Mouse (Mus musculus) CD4-positive, CD25-positive, alpha-beta regulatory T cell, adult 2 months (primary cell): ENCODE results near the gene Atp8b4.
"Not testable (repeated sequence)": the region's sequence is repeated elsewhere in the genome, so short reads cannot be mapped to it uniquely, and the experiment has no call there.

Experiments used
- DNase-seq: peaks from one replicate; pipeline ENCODE4 v3.0.0-alpha.2; 2012; ENCODE audit warnings: low read depth, low spot score

The Atp8b4 gene

DNA sequence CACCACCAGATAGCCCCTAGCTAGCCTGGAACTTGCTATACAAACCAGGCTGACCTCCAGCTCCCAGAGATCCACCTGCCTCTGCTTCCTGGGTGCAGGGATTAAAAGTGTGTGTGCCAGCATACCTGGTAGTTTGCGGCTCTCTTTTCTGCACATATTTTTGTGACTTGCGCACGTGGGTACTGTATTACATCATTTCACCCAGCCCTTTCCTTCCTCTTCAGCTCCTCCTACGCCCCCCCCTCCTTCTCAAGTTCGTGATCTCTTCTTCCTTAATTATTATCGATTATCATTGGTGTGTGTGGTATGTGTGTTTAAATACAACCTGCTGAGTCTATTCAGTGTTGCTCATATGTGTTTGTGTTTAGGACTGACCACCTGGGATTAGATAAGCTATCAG lies at the start of gene Atp8b4:
Atp8b4 (minus strand) TSS at position 154 of the 400 bp plus-strand sequence.
- DNase-seq = peak; percentile 50

DNA sequence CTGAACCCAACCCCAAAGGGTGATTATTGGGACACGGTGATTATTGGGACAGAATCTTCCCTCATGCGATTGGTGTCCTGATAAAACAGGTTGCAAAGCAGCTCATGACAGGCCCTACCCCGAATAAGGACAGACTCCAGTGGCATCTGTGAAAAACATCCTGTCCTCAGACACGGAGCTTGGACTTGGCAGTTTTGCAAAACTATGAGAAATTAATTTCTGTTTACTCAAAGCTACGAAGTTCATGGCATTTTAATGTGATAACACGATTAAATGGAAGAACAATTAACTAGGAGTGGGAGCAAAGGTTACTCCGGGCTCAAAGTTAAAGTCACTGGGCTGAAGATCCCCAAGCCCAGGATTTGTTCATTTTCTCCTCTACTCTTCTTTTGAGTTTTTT lies 49.2 kb upstream of the Atp8b4 start:
- no peak for DNase-seq

GRCm38 (mm10) chr2:126546392-126546791 lies 45.9 kb upstream of the Atp8b4 start:
- DNase-seq = no peak

DNA sequence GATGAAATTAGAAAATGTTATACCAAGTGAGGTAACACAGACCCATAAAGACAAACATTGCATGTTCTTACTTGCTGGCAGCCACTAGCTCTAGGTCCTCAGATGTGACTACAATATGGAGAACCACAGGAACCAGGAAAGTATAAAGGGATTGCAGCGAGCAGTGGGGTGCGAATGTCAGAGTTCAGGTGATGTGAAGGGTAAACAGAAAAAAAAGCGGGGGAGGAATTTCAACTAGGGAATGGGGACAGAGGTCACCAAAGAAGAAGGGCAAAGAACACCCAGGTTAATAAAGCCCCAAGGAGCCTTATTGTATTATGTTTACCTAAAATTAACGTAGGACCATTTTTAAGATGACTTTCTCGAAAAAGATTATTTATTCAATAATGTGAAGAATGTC lies 44.8 kb upstream of the Atp8b4 start:
- DNase-seq = no peak

GRCm38 (mm10) chr2:126542211-126542610 lies 41.7 kb upstream of the Atp8b4 start:
- DNase-seq = no peak

- no peak for DNase-seq
Measured at GRCm38 (mm10) chr2:126540390-126540925, 40.0 kb upstream of the Atp8b4 start.

GRCm38 (mm10) chr2:126537654-126538053 lies 37.2 kb upstream of the Atp8b4 start:
- DNase-seq = no peak

GRCm38 (mm10) chr2:126530581-126530980 lies 30.1 kb upstream of the Atp8b4 start:
- DNase-seq = no peak

DNA sequence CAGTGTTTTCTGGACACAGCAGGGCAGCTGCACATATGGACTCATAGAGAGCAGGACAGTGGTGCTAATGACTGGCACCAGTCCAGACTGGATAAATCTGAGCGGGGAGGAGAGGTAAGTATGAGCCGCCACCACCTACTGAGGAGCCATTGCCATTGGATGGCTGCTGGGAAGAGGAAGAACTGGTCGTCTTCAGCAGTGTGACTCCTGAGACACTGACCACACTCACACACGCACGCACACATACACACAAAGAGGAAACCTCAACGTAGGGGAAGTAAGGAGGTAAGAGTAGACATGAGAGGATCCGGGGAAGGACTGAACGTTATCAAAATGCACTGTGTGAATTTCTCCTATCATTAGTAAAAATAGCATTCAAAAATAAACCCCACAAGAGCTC lies 27.0 kb upstream of the Atp8b4 start:
- DNase-seq = no peak

- DNase-seq = no peak
Measured at GRCm38 (mm10) chr2:126524271-126524670, 23.8 kb upstream of the Atp8b4 start.

DNA sequence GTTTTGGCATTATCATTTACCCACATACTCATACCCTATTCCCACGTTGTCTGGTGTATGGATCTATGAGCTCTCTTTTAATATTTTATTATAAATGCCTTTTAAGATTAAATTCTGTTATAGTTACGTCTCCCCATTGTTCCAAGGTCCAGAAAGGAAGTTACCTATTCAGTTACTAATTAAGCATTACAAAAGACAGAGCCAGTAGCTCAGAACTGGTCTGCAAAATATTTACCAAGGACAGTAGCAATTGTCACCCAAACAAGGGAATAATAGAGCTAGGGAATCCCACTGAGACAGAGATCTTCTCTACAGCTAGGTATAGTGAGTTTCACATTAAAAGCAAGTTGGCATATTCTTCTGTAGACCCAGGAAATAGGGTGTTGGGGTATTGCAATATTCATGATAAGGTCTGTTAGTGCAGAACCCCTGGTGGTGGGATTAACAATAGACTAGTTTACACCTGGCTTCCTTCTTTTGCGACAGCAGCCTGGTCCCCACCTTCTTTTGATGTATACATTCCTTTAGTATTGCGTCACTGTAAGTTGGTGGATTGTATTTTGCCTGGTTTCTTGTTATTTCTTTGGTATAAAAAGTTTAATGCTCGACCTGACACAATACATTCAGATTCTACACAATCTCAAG lies 22.7 kb upstream of the Atp8b4 start:
- not testable (repeated sequence) for DNase-seq

- no peak for DNase-seq
Measured at GRCm38 (mm10) chr2:126522056-126522455, 21.6 kb upstream of the Atp8b4 start.

DNA sequence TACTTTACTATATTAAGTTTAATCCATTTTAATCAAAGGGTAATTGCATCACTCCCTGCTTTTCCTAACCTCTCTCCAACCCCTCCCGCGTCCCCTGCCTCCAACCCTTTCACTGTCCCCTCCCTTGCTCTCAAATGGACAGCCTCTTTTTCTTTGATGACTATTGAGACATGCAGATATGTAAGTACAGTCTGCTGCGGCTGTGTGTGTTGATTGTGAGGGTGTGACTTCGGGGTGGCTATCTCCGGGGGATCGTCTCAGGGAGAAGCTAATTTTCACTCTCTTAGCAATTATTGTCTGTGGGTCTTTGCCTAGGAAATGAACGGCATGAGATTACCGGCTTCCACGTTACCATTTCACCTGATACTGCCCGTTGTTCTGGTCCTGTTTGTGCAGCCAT lies 21.0 kb upstream of the Atp8b4 start:
- DNase-seq = no peak

DNA sequence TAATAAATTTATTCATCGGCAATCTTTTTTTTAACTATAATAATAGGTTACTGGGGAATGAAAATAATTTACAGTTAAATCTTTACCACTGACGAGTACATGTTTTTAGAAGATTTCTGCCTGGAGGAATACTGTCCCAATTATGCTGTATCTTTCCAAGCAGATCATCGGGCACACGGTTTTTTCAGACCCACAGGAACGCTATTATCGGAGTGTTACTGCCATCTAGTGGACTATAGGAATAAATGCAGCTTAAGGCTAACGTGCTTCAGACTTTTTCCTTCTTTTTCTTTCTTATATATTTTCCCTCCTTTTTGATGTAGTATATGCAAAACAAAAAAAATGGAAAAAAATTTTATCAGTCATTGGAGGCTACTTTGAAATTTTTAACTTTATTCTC lies 20.4 kb upstream of the Atp8b4 start:
- peak; percentile 65 for DNase-seq

- no peak for DNase-seq
Measured at GRCm38 (mm10) chr2:126519872-126520581, 19.6 kb upstream of the Atp8b4 start.

DNA sequence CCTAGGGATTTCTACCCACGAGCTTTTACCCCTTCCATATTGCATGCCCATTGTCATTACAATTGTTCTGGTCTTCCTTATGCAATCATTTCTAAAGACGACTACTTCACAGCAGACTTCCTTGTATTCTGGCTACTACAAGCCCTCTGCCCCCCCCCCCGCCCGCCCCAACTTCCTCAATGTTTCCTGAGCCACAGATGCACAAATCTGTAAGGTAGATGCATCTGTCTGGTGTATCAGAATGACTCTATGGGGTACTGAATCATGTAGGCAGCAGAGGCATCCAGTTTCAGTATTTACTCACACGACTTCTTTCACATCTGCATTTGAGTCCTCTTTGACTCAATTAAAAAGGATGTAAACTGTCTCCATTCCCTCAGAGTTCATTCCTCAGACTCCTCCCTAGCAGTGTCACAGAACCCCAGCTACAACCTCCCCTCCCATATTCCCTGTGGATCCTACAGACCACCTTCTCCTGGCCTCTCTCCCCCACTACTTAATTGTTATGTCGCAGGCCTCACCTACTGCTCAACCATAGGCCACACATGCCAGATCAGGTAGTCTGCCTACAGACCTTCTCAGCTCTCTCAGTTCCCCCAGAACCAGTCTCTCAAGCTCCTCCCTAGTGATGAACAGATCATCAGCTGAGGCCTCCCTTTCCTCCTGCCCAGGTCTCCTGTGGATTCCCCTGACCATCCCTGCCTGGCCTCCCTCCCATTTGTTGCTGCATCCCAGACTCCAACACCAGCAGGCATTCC lies 14.8 kb upstream of the Atp8b4 start:
- DNase-seq = no peak

DNA sequence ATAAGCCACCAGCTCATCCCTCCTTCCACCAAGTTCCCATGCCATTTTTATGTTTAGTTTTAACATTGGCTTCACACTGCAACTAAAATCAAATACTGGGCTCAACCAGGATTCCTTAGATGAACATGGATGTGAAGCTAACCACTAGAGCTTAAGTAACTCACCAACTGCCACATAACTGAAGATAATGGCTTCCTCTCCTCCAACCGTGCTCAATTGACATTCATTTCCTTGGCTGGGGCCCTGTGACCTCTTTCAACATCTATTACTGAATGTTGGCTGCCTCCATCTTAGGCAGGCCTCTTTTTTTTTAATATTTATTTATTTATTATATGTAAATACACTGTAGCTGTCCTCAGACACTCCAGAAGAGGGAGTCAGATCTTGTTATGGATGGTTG lies 7.8 kb upstream of the Atp8b4 start:
- no peak for DNase-seq

DNA sequence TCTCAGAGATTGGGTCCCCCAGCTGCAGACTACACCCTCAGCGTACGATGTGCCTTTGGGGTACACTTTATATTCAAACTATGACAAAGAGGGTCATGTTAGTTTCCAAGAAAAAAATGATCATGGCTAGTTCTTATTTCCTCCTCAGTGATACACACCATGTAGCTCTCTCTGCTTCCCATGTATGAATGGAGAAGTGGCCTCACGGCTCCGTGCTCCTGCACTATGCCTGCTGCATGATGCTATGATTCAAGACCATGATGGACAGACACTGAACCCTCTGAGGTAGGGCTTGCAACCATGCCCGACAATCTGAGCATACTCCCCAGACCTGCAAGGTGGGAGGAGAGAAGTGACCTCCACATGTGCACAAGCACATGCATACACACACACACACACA lies 7.0 kb upstream of the Atp8b4 start:
- no peak for DNase-seq

DNA sequence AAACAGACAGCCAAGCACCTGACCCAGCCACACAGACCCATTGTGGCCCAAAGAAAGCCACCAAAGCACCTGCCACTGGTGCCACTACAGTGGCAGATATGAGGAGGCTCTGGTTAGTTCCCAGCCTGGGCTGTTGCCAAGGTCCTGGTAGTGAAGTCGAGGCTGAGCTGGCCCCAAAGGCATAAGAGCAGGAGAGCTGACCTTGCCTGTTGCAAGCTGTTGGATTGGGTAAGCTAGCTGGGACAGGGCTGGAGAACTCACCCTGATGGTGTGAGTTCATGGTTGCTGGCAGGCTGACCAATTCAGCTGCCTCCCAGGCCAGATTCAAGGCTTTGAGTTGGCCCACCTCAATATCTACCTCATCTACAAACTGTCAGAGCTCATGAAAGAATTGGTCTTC lies 4.7 kb upstream of the Atp8b4 start:
- no peak for DNase-seq

DNA sequence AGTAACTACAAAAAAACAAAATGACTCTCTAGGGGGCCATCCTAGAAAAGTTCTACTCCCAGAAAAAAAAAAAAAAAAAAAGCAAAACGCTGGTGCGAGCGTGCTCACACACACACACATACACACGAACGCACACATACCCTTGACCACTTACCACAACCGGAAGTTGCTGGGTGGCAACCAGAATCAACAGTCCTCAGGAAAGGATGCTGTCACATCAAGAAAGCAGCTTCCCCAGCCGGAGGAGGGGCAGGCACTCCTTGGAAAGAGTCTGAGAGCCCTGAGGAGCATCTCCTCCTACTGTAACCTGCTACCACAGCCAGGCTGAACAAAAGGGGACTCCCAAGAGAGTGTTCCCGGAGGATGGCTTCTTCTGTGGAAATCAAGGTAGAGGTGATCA lies 744 bp downstream of the Atp8b4 start:
- peak; percentile 67 for DNase-seq

GRCm38 (mm10) chr2:126498761-126499452 lies 1.6 kb downstream of the Atp8b4 start:
- DNase-seq = no peak

DNA sequence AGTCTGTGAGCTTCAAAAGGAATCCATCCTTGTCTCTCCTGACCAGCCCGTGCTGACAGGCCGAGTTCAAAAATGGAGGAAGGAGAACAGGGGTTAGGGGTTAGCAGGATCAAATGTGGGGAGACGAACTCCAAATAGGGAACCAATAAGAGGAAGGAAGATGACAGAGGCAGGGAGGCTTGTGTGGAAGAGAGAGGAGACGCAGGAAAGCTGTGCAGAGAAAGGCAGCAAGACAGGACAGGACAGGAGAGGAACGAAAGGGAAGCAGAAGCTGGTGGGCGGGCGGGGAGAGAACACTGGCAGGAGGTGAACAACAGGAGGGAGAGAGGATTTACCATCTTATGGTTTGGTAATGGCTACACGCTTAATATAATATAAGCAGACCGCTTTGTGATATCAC lies 3.6 kb downstream of the Atp8b4 start:
- DNase-seq = no peak
